Mouse (Mus musculus) myocyte (in vitro differentiated cells): Measurements from ENCODE around the gene Setd3.

Experiments used
- MAX ChIP-seq: IDR thresholded peaks from one replicate; pipeline ENCODE4 v1.6.1; 2011; ENCODE audit warnings: low read depth, mild to moderate bottlenecking, control low read depth
- TCF12 ChIP-seq: IDR thresholded peaks from one replicate; pipeline ENCODE4 v1.6.1; 2011; ENCODE audit warnings: mild to moderate bottlenecking, control low read depth; ENCODE audit not compliant: poor library complexity, insufficient read depth, severe bottlenecking
- USF1 ChIP-seq: IDR thresholded peaks from one replicate; pipeline ENCODE4 v1.6.1; 2011; ENCODE audit warnings: low read depth, mild to moderate bottlenecking, control low read depth, moderate library complexity

DNA sequence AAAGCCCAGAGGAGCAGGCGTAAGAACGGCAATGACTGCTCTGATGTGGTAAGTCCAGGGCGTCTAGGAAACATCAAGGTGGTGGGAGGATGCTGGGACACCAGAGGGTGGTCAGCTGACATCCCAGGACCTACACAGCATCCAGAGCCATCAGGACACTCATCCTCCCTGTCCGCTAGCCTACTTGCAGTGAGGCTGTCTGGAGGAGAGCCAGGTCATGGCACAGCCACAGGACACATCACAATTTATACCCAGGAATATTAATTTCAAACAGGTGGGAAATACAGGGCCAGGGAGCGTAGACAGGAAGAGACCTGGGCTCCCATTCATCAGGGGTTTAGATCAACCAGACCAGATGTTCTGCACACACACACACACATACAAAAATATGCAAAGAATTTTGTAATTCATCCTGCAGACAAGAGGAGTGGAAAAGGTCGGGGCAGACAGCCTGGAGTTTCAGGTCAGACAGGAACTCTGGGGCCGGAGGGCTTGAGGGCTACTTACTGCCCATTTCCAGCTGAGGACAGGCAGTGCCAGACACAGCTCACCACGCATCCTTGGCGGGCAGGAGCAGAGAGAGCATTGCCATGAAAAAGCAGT lies 114.6 kb downstream of the Setd3 start:
- no peak for TF ChIP-seq MAX
- no peak for TF ChIP-seq USF1
- no peak for TF ChIP-seq TCF12
